Mouse (Mus musculus) gastrocnemius, postnatal 4 days (tissue): Measurements from ENCODE around the gene Vmn1r51. TPM values are rescaled to one million over a fixed set of nuclear protein-coding genes. Genes with fewer than 3 reads are reported as not detected.
"Not testable (repeated sequence)": the region's sequence is repeated elsewhere in the genome, so short reads cannot be mapped to it uniquely, and the experiment has no call there.

Experiments
- DNase-seq, 2 experiments: peaks; one replicate each; pipeline ENCODE4 v3.0.0; 2021 to 2022; ENCODE audit warnings: low spot score in 2 of 2, mixed read lengths in 2 of 2
- long read RNA-seq, 2 experiments: library from polyadenylated mRNA; stranded (forward); transcript quantifications; one replicate each; pipeline ENCODE4 v2.0.0; 2021
- total RNA-seq, 2 experiments: library from RNA; stranded (reverse); gene quantifications; 2 replicates each; pipeline ENCODE4 v1.2.3; 2021

The Vmn1r51 gene
- not detected for total RNA-seq
- long read RNA-seq, experiment 1, result 0 reads
- long read RNA-seq, experiment 2, result 0 reads

- not testable (repeated sequence) for DNase-seq
These were observed at the start of gene Vmn1r51 for GRCm38 (mm10) chr6:90122296-90122695. TSS of gene Vmn1r51 (plus strand) at chr6:90122596.

GRCm38 (mm10) chr6:90078406-90078805 lies 44.0 kb upstream of the Vmn1r51 start, which contains the start of gene Vmn1r49:
TSS of gene Vmn1r49 (minus strand) at chr6:90078506.
- no peak for DNase-seq

GRCm38 (mm10) chr6:90100566-90100965 lies 21.8 kb upstream of the Vmn1r51 start:
- DNase-seq, result no peak

- DNase-seq, result no peak
These were observed 21.3 kb upstream of the Vmn1r51 start, which contains the start of gene Vmn1r50 for GRCm38 (mm10) chr6:90101130-90101529. TSS of gene Vmn1r50 (plus strand) at chr6:90101430.

GRCm38 (mm10) chr6:90160139-90160538 lies 37.7 kb downstream of the Vmn1r51 start:
- no peak for DNase-seq

- DNase-seq, result no peak
These were observed 52.1 kb downstream of the Vmn1r51 start, which contains the start of gene Vmn1r52 for GRCm38 (mm10) chr6:90174508-90174907. TSS of gene Vmn1r52 (plus strand) at chr6:90174808.

Other genes starting within 250 kb of the Vmn1r51 start
- gene Vmn1r42, start 246.2 kb upstream of the Vmn1r51 start, total RNA-seq, result not detected
- not detected for gene Vmn1r43, start 246.2 kb upstream of the Vmn1r51 start, total RNA-seq
- not detected for gene Vmn1r44, start 238.9 kb upstream of the Vmn1r51 start, total RNA-seq
- not detected for gene Vmn1r45, start 182.0 kb upstream of the Vmn1r51 start, total RNA-seq
- gene Vmn1r46, start 153.3 kb upstream of the Vmn1r51 start, total RNA-seq, result not detected
- gene Vmn1r47, start 106.4 kb upstream of the Vmn1r51 start, total RNA-seq, result not detected
- gene Vmn1r48, start 85.8 kb upstream of the Vmn1r51 start, total RNA-seq, result not detected
- not detected for gene Vmn1r49, start 44.1 kb upstream of the Vmn1r51 start, total RNA-seq
- gene Vmn1r50, start 21.2 kb upstream of the Vmn1r51 start, total RNA-seq, result not detected
- gene Vmn1r52, start 52.2 kb downstream of the Vmn1r51 start, total RNA-seq, result not detected
- gene V1ra8, start 80.2 kb downstream of the Vmn1r51 start, total RNA-seq, result not detected
- not detected for gene Vmn1r53, start 101.8 kb downstream of the Vmn1r51 start, total RNA-seq
- gene Vmn1r54, start 123.7 kb downstream of the Vmn1r51 start, total RNA-seq, result not detected
- gene BC048671, start 178.6 kb downstream of the Vmn1r51 start, total RNA-seq, result not detected
- gene Chst13, start 202.6 kb downstream of the Vmn1r51 start, total RNA-seq, result not detected
- gene Uroc1, start 210.7 kb downstream of the Vmn1r51 start, total RNA-seq, result under 1 TPM; 0.07 to 0.57 TPM
- 10 to 100 TPM; 18.8 to 21.7 TPM for gene Zxdc, start 246.9 kb downstream of the Vmn1r51 start, total RNA-seq